Mouse (Mus musculus): Measurements from ENCODE around the gene Irgm1.
"Not testable (repeated sequence)": the region's sequence is repeated elsewhere in the genome, so short reads cannot be mapped to it uniquely, and the experiment has no call there.

Gene Irgm1

GRCm38 (mm10) chr11:48853474-48854180 lies 17.9 kb downstream of the Irgm1 start:
- DNase-seq (ENCODE audit: low read depth, low spot score), result peak; percentile 67

- DNase-seq (ENCODE audit: low read depth, low spot score), result no peak
Measured at GRCm38 (mm10) chr11:48852624-48853473, 18.6 kb downstream of the Irgm1 start.

- DNase-seq (ENCODE audit: low read depth, low spot score), result no peak
Measured at GRCm38 (mm10) chr11:48852190-48852589, 19.3 kb downstream of the Irgm1 start.

DNA sequence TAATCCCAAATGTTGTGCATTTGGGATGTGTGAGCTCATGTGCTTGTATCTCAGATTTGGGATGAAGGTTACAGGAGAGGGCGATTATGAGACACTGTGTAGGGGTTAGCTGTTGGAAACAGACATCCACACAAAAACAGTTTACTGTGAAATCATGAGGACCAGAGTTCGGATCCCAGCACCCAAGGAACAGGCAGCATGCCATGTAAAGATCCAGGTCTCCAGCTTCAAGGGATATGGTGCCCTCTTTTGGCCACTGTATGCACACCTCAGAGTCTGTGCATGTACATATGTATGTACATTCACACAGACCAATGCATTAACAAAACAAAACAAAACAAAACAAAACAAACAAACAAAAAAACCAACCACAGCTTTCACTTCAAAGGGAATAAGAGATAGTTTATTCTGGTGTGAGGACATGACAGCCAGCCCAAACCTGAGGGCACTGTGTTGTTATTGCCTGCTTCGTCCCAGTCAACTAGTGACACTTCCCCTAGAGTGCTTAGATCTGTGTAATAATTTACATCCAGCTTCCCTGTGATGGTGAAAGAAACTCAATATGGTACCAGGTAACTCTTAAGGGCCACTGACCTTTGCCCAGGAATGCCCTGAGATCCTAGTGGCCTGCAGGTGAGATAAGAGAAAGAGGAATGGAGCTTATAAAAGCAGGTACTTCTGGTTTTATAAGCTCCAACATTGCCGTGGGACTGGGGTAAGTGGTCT lies 20.1 kb downstream of the Irgm1 start:
- no peak for DNase-seq (ENCODE audit: low read depth, low spot score)

- no peak for DNase-seq (ENCODE audit: low read depth, low spot score)
Measured at GRCm38 (mm10) chr11:48850240-48850639, 21.2 kb downstream of the Irgm1 start.

- no peak for DNase-seq (ENCODE audit: low read depth, low spot score)
Measured at GRCm38 (mm10) chr11:48846881-48847280, 24.6 kb downstream of the Irgm1 start.

- not testable (repeated sequence) for DNase-seq (ENCODE audit: low read depth, low spot score)
Measured at GRCm38 (mm10) chr11:48846362-48846761, 25.1 kb downstream of the Irgm1 start.

GRCm38 (mm10) chr11:48845244-48845815 lies 26.2 kb downstream of the Irgm1 start:
- no peak for DNase-seq (ENCODE audit: low read depth, low spot score)

GRCm38 (mm10) chr11:48844309-48844708 lies 27.2 kb downstream of the Irgm1 start:
- DNase-seq (ENCODE audit: low read depth, low spot score), result no peak

DNA sequence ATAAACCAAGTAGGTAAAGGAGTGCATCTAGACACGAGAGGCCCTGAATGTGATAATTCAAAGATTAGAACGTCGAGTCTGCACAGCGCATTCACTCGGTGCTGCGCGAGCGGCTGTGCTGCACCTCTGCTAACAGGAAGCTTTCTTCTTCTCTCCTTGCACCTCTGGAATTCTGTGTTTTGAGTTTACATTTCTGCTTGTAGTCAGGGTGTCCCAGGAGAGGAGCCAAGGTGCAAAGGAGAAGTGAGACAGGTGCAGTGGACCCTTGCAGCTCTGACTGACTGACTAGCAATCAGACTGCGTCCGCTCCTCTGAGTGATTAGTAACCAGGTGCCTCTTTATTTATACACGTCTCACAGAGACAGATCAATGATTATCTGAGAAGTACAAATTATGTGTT lies 28.3 kb downstream of the Irgm1 start:
- DNase-seq (ENCODE audit: low read depth, low spot score), result no peak

- no peak for DNase-seq (ENCODE audit: low read depth, low spot score)
Measured at GRCm38 (mm10) chr11:48842378-48842792, 29.1 kb downstream of the Irgm1 start.

DNA sequence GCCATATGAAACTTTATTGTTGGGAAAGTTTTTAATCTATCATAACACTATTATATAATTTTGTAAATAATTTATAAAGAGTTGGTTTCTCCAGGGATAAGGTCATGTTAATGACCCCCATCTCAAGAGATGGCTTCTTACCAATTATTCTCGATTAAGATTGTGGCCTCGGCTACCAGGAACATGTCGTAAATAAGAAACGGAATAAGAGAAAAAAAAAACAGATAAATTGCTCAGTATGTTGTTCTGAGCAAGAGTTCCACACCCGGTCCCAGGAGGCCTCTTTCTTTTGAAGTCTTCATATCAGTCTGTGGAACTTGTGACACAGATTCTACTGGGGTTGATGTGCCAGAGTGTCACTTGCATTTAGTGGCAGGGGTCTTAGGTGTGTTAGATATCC lies 30.3 kb downstream of the Irgm1 start:
- no peak for DNase-seq (ENCODE audit: low read depth, low spot score)

GRCm38 (mm10) chr11:48840805-48841204 lies 30.7 kb downstream of the Irgm1 start:
- no peak for DNase-seq (ENCODE audit: low read depth, low spot score)

GRCm38 (mm10) chr11:48838879-48839680 lies 32.4 kb downstream of the Irgm1 start:
- no peak for DNase-seq (ENCODE audit: low read depth, low spot score)

GRCm38 (mm10) chr11:48838181-48838797 lies 33.2 kb downstream of the Irgm1 start:
- no peak for DNase-seq (ENCODE audit: low read depth, low spot score)

GRCm38 (mm10) chr11:48837310-48838180 lies 33.9 kb downstream of the Irgm1 start:
- DNase-seq (ENCODE audit: low read depth, low spot score), result no peak

GRCm38 (mm10) chr11:48836990-48837309 lies 34.5 kb downstream of the Irgm1 start:
- no peak for DNase-seq (ENCODE audit: low read depth, low spot score)

- DNase-seq (ENCODE audit: low read depth, low spot score), result no peak
Measured at GRCm38 (mm10) chr11:48835923-48836322, 35.6 kb downstream of the Irgm1 start.

GRCm38 (mm10) chr11:48833731-48834639 lies 37.5 kb downstream of the Irgm1 start:
- peak; percentile 85 for DNase-seq (ENCODE audit: low read depth, low spot score)
